Mouse (Mus musculus) lung, postnatal 4 days (tissue): ENCODE data around the gene Serinc5.

Experiments used
- DNase-seq, 2 experiments: peaks; one replicate each; pipeline ENCODE4 v3.0.0; 2021

The Serinc5 gene

GRCm38 (mm10) chr13:92615201-92615600 lies 4.3 kb downstream of the Serinc5 start:
- DNase-seq = no peak

GRCm38 (mm10) chr13:92616459-92616858 lies 5.6 kb downstream of the Serinc5 start:
- DNase-seq = no peak

- DNase-seq = no peak
Measured at GRCm38 (mm10) chr13:92626196-92626595, 15.3 kb downstream of the Serinc5 start.

DNA sequence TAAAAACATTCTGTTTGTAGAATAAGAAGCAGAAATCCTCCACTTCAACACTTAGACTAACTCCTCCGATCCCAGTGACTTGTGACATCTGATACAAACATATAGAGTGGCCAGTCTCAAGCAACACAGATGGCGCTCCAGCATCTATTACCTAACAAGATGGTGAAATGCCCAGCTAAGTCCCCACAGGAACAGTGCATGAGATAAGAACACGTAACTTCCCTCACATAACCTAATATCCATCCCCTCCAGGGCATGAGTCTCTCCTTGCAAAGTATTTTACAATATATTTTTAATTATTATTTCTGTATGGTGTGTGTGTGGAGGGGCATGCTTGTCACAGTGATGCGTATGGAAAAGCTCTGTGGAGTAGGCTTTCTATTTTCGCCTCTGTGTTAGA lies 15.8 kb downstream of the Serinc5 start:
- no peak for DNase-seq

GRCm38 (mm10) chr13:92629509-92629908 lies 18.6 kb downstream of the Serinc5 start:
- no peak for DNase-seq

DNA sequence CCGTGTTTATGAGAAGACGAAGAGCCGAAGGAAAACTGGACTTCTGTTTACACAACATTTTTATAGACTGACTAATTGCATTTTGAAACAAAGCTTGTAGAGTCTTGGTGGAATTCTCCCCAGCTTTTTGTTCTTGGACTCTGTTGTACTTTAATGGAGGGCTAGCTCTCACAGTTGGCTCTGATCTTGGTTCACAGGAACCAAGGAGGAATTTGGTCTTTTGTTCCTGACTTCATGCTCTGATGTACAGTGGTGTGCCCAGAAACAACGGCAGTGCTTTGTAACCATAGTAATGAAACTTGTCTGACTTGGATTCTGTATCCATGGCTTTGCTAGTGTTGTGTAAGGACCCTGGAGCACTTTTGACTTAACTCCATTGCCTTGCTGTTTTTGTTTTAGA lies 20.6 kb downstream of the Serinc5 start:
- DNase-seq = no peak

GRCm38 (mm10) chr13:92632550-92632949 lies 21.7 kb downstream of the Serinc5 start:
- DNase-seq = peak in 1 of 2 experiments; percentile 39

DNA sequence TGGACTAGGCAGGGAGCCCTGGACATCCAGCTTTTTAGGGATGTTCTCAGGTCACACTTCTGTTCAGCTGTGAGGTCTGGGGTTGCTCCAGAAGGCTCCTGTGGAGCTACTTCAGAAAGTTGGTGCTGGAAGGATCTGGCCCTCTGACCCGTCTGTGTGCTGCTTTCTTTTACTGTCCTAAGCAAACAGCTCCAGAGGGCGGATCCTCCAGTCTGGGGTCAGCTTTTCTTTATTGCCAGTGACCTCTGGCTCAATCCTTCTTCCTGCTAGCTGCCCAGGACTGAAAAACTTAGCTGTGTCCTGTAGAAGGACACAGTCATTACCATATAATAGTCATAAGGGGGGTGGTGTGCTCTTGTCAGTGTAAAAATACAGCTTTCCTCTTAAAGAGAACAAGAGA lies 24.1 kb downstream of the Serinc5 start:
- DNase-seq = peak in 1 of 2 experiments; percentile 51

DNA sequence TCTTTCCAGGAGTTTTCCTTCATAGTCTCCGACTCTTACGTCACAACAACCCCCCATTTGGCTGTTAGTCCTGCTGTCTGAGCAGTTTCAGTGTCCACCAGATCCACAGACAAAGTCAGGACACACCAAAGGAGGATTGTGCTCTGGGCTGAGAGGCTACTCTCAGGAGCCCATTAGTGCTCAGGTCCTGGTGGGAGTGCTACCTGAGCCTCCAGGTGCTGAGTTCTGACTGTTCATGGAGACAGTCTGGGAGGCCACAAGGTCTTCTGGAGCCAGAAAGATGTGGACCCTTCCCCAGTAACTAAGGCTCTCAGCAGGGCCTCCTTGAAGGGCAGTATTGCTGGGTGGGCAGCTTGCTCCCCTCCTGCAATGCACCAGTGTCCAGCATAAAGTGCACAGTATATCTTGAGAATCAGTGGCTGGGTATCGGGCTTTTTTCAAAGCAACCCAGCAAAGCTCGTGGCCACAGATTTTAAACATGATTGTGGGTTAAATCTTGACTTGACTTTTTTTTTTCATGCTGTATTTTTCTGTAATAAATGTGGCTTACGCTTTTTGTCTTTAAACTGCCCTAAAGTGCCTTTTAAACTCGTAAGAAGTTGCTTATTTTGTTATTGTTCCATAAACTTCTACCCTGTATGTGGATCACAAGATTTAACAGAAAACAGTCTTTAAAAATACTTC lies 25.5 kb downstream of the Serinc5 start:
- no peak for DNase-seq

- DNase-seq = peak; percentile 68 to 76
Measured at GRCm38 (mm10) chr13:92636910-92637275, 26.0 kb downstream of the Serinc5 start.

- peak; percentile 35 to 46 for DNase-seq
Measured at GRCm38 (mm10) chr13:92639093-92640014, 28.5 kb downstream of the Serinc5 start.

DNA sequence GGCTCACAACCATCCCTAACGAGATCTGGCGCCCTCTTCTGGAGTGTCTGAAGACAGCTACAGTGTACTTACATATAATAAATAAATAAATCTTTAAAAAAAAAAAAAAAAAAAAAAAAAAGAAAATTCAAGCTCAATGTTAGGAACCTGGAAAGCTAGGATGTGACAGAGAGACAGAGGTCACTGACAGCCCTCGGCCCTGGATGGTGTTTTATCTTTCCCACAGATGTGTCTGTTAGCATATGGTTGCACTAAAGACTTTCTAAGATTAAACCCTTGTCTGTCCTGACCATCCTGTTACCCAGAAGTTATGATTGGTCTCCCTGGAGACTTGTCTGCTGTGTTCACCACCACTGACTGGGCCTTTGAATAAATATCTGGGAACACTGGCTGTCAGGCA lies 33.3 kb downstream of the Serinc5 start:
- no peak for DNase-seq

DNA sequence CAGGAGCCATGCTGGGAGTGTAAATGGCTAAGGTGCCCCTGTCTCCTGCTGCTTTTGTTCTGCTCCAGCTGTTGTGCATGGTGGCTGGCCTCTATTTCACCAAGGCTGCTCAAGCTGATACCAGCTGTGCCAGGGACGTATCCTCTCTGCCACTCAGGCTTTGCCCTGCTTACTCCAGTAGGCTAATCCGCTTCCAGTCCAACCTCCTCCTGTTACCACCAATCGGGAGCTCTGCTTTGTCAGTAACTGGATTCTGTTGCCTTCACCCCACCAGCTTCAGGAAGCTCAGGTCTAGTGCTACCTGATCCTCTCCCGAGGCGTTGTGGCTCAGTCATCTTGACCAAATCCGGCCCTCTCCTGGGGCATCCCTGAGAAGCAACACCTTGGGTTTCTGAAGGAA lies 33.9 kb downstream of the Serinc5 start:
- DNase-seq = no peak

DNA sequence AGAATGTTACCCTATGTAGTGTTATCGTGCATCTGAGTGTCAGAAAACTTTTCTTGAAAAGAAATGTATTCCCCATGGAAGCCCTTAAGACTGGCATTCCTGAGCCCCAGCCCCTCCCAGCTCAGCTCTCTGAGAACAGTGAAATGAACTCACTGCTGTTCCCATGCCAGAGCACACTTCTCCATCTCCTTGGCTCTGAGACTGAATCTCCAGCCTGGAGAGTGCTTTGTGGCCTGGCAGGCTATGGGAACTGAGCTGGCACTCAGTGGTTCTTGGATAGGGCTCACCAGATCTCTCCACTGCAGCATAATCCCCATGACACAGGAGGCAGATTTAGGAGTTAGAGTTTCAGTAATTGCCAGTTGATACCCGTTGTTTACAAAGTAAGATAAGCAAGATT lies 36.8 kb downstream of the Serinc5 start:
- peak; percentile 49 to 71 for DNase-seq

DNA sequence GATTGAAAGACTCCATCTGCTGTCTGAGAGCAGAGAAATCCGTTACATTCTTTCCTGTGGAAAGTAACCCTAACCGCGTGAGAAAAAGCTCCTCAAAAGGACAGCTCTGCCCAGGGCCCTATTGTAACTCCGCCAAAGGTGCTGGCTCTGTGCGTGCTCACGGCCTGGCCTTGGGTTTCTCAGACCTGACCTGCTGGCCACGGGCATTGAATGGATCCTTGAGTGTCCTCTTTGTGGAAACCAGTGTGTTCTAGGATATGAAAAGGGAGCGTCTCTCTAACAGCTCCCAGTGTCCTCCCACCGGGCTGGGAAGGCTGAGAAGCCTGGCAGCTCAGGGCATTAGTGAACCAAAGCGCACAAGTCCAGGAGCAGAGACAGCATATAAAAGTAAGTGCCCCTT lies 38.2 kb downstream of the Serinc5 start:
- no peak for DNase-seq

DNA sequence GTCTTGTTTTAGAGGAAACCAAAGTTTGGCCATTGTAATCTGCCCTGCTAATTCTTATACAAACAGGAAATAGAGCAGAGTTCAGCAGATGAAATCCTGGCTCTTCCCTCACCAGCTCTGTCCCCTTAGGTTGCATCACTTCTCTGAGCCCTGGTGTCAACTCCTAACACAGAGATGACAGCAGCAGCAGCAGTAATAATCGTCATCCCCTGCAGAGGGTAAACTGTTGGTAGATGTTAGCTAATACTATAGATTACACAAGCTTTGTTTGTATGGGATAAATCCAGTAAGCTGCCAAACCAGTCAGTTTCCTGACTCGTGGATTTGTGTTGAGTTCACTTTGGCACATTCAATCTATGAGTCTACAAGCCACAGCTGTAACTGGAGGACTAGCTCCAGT lies 40.1 kb downstream of the Serinc5 start:
- DNase-seq = peak; percentile 34 to 38

DNA sequence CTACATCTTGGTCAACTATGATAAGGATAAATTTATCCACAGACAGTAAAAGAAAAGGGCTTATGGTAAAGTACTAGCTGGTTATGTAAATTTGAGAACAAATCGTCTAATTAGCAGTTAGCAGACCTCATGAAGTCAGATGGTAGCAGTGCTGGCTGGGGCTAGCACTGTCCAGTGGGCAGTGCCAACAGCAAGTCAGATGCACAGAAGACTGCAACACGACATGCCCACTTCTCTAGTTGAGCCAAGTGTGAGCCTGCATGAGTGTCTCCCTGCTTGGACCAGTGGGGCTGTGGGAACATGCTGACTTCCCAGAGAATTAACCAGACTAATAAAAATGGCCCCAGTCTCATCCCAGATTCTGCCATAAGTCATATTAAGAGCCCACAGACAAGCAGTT lies 41.6 kb downstream of the Serinc5 start:
- no peak for DNase-seq

DNA sequence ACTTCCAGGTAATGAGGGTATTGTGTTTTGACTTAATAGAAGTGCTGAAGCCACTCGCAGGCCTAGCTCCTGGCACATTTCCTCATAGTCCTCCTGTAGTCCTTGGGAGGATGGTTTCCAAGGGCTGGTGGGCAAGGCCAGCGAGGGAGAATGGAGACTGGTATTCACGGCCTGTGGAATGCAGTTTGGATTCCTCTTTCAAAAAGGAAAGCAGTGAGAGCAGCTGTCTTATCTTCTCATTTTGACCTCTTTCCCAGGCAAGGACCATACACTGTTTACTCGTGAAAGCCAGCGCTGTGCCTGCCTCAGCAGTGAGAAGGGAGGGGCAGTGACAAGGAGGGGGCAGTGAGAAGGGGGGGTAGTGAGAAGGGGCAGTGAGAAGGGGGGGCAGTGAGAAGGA lies 42.4 kb downstream of the Serinc5 start:
- peak in 1 of 2 experiments; percentile 34 for DNase-seq

GRCm38 (mm10) chr13:92656815-92657513 lies 46.1 kb downstream of the Serinc5 start:
- no peak for DNase-seq

DNA sequence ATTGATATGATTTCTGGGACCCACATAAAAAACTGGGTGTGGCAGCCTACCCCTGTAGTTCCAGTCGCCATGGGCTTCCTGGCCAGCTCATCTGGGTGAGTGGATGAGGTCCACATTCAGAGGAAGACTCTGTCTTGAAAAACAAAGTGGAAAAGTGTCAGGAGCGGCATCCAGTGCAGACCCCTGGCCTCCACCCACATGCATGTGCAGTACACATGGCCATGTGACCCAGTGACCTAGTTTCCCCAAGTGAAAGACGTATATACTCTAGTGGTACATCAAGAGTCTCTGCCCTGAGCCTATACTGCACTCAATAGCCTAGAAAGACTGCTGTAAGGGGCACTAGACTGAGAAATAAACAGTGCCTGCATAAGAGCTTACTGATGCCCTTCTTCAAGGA lies 48.7 kb downstream of the Serinc5 start:
- DNase-seq = no peak

GRCm38 (mm10) chr13:92662555-92663286 lies 51.8 kb downstream of the Serinc5 start:
- no peak for DNase-seq

GRCm38 (mm10) chr13:92665008-92665407 lies 54.1 kb downstream of the Serinc5 start:
- no peak for DNase-seq
